Mouse (Mus musculus): Measurements from ENCODE around the gene Arhgap31. TPM values are rescaled to one million over a fixed set of nuclear protein-coding genes. Genes with fewer than 3 reads are reported as not detected.

Arhgap31 gene
- polyA plus RNA-seq, 1 experiment from 2014 or later = 43.1 TPM

DNA sequence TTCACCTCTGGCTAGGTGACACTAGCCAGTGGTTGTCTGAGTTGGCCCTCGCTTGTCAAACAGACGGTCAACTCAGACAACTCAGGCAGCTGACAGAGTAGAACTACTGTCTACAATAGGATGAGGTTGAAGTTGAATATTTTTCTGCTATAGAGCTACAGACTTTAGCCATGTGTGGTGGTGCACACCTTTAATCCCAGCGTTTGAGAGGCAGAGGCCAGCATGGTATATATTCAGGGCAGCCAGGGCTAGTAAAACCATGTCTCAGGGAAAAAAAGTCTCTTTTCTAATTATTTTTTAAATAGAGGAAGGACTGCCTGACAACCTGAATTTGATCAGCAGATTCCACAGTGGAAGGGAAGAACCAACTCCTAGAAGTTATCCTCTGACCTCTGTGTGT lies 10.8 kb downstream of the Arhgap31 start:
- ATAC-seq (ENCODE audit: insufficient number of reproducible peaks, low FRiP score) = no peak
- no peaks in the 10 kb centered on the region for H3K9me3 ChIP-seq (replicated peaks)
- peaks cover 78% of the 10 kb centered on the region for H3K4me1 ChIP-seq (replicated peaks)
- no peak overlapping the region for H3K4me3 ChIP-seq
- H3K36me3 ChIP-seq = peaks cover 15% of the 10 kb centered on the region
- H3K27ac ChIP-seq (ENCODE audit: poor library complexity, severe bottlenecking) = peak overlapping the region; percentile 81
- no peak overlapping the region for H3K9ac ChIP-seq
- H3K27me3 ChIP-seq (replicated peaks) = no peaks in the 10 kb centered on the region
- peak overlapping the region; percentile 43 for H3K4me2 ChIP-seq
- 57% methylated on average over 3 of the region's 3 CpGs for WGBS

DNA sequence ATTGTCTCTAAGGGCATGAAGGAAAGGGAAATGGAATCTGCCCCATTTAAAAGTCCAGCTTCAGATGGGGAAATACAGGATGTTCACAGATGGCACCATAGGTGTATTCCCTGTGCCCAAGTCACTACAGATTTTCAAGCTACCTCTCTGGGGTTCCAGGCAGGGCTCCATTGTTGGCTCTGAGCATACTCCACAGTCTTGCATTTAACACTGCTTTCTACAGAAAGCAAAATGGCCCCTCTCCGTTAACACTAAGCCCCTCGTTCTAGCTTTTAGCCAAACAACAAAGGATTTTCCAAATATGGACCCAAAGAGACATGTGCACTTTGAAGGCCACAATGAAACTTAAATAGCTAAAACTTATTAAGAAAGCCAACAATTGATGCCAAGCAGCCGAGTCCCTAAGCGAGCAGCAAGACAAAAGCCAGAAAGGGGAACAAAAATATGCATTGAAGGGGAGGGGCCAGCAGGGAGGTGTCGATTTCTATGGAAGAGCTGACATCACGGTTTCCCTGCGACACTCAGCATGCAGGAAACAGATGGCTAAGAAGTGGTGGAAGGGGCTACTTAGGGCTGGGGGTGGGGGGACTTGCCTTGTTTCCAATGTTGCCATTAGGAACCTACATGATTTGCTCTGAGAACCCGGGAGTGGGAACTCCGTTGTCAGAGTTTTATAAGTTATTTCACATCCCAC lies 11.4 kb downstream of the Arhgap31 start:
- Histone ChIP-seq H3K9ac (0 out of 2 replicates have a peak overlapping the region, but pooled peaks have one; percentile 7), H3K36me3 (peaks cover 15% of the 10 kb centered on the region), H3K9me3 (replicated peaks) (no peaks in the 10 kb centered on the region), H3K4me3 (no peak overlapping the region), H3K27ac (ENCODE audit: poor library complexity, severe bottlenecking) (peak overlapping the region; percentile 81), H3K27me3 (replicated peaks) (no peaks in the 10 kb centered on the region), H3K4me2 (peak overlapping the region; percentile 43), H3K4me1 (replicated peaks) (peaks cover 71% of the 10 kb centered on the region)
- WGBS = 22% methylated on average over 9 of the region's 9 CpGs
- ATAC-seq (ENCODE audit: insufficient number of reproducible peaks, low FRiP score) = peak; percentile 54; the same call in 1 of the 2 replicates

DNA sequence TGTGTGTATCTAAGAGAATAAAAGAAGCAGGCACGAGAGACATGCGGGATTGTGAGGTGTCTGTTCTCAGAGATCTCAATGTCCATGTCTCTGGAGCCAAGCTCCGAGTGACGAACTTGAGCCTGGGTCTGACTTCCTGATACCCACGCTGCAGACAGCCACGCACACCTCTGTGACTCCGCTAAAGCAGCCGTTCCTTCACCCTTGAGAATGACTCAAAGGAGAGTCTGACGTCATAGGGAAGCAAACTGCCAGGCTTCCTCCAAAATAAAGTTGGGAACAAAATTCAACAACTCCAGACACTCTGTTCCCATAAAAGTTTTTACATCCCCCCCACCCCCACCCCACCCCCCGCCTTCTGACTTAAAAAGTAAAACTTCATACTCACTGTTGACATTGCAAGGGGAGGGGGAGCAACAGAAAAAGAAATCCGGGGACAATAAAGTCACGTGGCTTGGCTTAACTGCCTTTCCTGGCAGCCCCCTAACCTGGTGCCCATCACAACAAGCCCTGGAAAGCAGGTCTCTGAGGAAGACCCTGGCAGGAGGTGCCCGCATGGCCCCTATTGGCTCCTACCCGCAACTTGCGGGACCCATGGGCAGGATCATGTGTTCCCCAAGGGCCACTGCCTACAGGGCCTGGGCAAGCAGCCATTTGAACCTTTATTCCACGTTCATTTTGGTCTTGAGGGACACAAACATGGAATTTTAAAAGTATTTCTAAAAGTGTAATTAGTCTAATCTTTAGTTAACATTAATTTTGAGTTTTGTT lies 12.5 kb downstream of the Arhgap31 start:
- peak overlapping the region; percentile 14 for H3K27ac ChIP-seq (ENCODE audit: poor library complexity, severe bottlenecking)
- H3K4me3 ChIP-seq = no peak overlapping the region
- ATAC-seq (ENCODE audit: insufficient number of reproducible peaks, low FRiP score) = 0 out of 2 replicates have a peak, but pooled peaks have one; percentile 37

DNA sequence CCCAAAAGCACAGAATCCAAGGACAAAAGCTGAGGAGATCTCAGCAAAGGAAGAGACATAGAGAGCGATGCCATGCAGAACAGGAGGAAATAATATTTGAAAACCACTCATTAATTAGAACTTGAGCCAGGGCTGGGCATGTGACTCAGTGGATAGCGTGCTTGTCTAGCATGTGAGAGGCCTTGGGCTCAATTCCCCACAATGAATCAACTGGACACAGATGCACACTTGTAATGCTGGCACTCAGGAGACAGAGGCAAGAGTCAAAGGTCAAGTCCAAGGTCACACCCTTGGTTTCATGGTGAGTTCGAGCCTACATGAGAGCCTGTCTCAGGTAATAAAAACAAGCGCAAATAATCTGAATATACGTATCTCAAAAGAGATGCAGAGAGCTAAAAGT lies 15.5 kb downstream of the Arhgap31 start:
- 81% methylated on average over 5 of the region's 5 CpGs for WGBS
- ATAC-seq (ENCODE audit: insufficient number of reproducible peaks, low FRiP score) = no peak
- Histone ChIP-seq H3K9me3 (replicated peaks) (no peaks in the 10 kb centered on the region), H3K4me2 (no peak overlapping the region), H3K9ac (no peak overlapping the region), H3K4me1 (replicated peaks) (peaks cover 56% of the 10 kb centered on the region), H3K27ac (ENCODE audit: poor library complexity, severe bottlenecking) (no peak overlapping the region), H3K27me3 (replicated peaks) (no peaks in the 10 kb centered on the region), H3K36me3 (peaks cover 33% of the 10 kb centered on the region), H3K4me3 (no peak overlapping the region)

More for the DNA sequence above, 12.5 kb downstream of the Arhgap31 start:
- Histone ChIP-seq H3K4me1 (replicated peaks) (peaks cover 66% of the 10 kb centered on the region), H3K36me3 (peaks cover 15% of the 10 kb centered on the region), H3K9ac (no peak overlapping the region; the same call in 1 of the 2 replicates), H3K9me3 (replicated peaks) (no peaks in the 10 kb centered on the region), H3K4me2 (peak overlapping the region; percentile 16), H3K27me3 (replicated peaks) (no peaks in the 10 kb centered on the region)
- WGBS = 54% methylated on average over 16 of the region's 16 CpGs

DNA sequence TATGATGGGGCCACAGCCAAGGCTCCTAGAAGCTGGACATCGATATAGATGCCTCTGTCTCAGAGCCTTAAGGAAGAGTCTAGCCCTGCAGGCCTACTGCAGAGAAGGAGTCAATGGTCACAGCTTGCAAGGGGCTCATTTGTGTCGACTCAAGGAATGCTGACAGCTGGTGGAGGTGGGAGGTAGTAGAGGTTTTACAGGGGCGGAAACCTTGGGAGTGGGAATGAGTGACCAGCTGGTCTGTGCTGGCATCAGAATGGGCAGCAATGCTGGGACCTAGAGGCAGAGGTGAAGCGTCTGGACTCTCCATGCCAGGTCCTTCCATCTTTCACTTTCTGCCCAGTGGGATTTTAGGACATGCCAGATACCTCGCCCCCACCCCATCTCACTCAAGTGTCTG lies 17.5 kb downstream of the Arhgap31 start:
- ATAC-seq (ENCODE audit: insufficient number of reproducible peaks, low FRiP score) = no peak
- peaks cover 50% of the 10 kb centered on the region for H3K4me1 ChIP-seq (replicated peaks)
- no peaks in the 10 kb centered on the region for H3K9me3 ChIP-seq (replicated peaks)
- no peak overlapping the region for H3K4me3 ChIP-seq
- peaks cover 42% of the 10 kb centered on the region for H3K36me3 ChIP-seq
- H3K4me2 ChIP-seq = no peak overlapping the region
- H3K9ac ChIP-seq = no peak overlapping the region
- no peak overlapping the region for H3K27ac ChIP-seq (ENCODE audit: poor library complexity, severe bottlenecking)
- 80% methylated on average over 5 of the region's 5 CpGs for WGBS
- H3K27me3 ChIP-seq (replicated peaks) = no peaks in the 10 kb centered on the region

DNA sequence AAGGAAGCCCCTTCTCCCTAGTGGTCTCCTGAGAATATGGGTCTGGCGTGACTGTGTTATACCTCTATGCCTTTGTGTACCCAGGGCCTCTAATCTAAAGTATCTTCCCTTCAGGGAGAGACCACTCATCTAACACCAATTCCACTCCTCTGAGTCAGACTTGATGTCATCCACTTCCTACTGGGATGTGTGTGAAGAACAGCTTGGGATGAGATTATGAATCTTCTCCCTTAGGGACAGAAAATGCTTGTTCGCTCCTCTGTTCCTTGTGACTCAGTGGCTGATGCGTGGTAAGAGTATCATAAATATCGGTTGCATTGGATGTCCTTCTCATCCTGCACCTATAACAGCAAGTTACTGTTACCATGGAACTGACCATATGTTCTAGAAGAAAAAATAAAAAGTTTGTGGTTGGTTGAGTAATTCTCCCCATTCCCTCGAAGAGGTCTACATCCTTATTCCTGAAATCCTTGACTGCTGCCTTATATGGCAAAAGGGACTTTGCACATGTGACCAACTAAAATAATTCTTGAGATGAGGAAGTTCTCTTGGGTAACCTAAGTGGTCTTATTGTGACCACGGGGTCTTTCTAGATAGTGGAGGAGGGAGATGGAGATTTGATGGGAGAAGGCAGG lies 18.1 kb downstream of the Arhgap31 start:
- Histone ChIP-seq H3K9ac (no peak overlapping the region), H3K27ac (ENCODE audit: poor library complexity, severe bottlenecking) (no peak overlapping the region), H3K4me1 (replicated peaks) (peaks cover 52% of the 10 kb centered on the region), H3K4me3 (no peak overlapping the region), H3K9me3 (replicated peaks) (no peaks in the 10 kb centered on the region), H3K36me3 (peaks cover 46% of the 10 kb centered on the region), H3K27me3 (replicated peaks) (no peaks in the 10 kb centered on the region), H3K4me2 (no peak overlapping the region)
- WGBS = 77% methylated on average over 6 of the region's 6 CpGs
- ATAC-seq (ENCODE audit: insufficient number of reproducible peaks, low FRiP score) = no peak

DNA sequence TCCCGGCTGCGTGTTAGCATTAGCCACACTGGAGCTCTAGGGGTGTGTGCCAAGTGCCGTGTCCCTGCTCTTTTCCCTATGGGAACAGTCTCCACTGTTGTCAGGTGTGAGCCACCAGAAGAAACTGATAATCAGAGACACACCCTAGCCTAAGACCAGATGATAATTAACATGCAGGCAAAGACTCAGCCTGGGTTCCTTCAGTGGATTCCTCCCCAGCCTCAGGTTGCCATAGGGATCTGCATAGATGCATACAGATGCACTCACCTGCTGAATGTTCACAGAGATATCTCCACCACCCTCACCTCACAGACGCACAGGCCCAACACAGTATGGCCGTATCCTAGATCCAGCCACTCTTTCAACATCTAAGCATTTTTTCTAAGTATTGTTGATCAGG lies 22.6 kb downstream of the Arhgap31 start:
- WGBS = 84% methylated on average over 5 of the region's 5 CpGs
- H3K4me2 ChIP-seq = no peak overlapping the region
- peaks cover 48% of the 10 kb centered on the region for H3K36me3 ChIP-seq
- no peaks in the 10 kb centered on the region for H3K27me3 ChIP-seq (replicated peaks)
- H3K9me3 ChIP-seq (replicated peaks) = no peaks in the 10 kb centered on the region
- no peak overlapping the region for H3K4me3 ChIP-seq
- ATAC-seq (ENCODE audit: insufficient number of reproducible peaks, low FRiP score) = no peak
- H3K9ac ChIP-seq = no peak overlapping the region
- H3K27ac ChIP-seq (ENCODE audit: poor library complexity, severe bottlenecking) = peak overlapping the region; percentile 39; the same call in 1 of the 2 replicates
- peaks cover 64% of the 10 kb centered on the region for H3K4me1 ChIP-seq (replicated peaks)

DNA sequence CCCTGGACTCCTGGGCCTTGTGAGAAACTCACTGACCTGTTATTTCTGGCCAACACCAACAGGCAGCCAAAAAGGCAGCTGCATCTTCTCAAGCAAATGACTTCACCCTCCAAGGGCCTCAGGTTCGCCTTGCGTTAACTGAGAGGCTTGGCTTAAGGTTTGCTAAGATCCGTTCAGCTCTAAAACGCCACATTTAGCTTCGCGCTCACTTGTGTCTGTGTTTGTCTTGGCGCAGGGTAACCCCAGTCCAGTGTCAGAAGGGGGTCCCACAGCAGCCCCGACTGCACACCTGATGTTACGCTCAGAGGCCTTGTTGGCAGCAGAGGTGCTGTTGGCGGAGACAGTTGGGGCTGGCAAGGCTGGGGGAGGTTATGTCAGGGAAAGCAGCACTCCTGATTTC lies 23.3 kb downstream of the Arhgap31 start:
- Histone ChIP-seq H3K9me3 (replicated peaks) (no peaks in the 10 kb centered on the region), H3K36me3 (peaks cover 50% of the 10 kb centered on the region), H3K27ac (ENCODE audit: poor library complexity, severe bottlenecking) (peak overlapping the region; percentile 39), H3K4me2 (0 out of 2 replicates have a peak overlapping the region, but pooled peaks have one; percentile 0), H3K4me1 (replicated peaks) (peaks cover 57% of the 10 kb centered on the region), H3K9ac (no peak overlapping the region; the same call in 1 of the 2 replicates), H3K27me3 (replicated peaks) (no peaks in the 10 kb centered on the region), H3K4me3 (no peak overlapping the region)
- ATAC-seq (ENCODE audit: insufficient number of reproducible peaks, low FRiP score) = 0 out of 2 replicates have a peak, but pooled peaks have one; percentile 7
- WGBS = 63% methylated on average over 10 of the region's 10 CpGs

DNA sequence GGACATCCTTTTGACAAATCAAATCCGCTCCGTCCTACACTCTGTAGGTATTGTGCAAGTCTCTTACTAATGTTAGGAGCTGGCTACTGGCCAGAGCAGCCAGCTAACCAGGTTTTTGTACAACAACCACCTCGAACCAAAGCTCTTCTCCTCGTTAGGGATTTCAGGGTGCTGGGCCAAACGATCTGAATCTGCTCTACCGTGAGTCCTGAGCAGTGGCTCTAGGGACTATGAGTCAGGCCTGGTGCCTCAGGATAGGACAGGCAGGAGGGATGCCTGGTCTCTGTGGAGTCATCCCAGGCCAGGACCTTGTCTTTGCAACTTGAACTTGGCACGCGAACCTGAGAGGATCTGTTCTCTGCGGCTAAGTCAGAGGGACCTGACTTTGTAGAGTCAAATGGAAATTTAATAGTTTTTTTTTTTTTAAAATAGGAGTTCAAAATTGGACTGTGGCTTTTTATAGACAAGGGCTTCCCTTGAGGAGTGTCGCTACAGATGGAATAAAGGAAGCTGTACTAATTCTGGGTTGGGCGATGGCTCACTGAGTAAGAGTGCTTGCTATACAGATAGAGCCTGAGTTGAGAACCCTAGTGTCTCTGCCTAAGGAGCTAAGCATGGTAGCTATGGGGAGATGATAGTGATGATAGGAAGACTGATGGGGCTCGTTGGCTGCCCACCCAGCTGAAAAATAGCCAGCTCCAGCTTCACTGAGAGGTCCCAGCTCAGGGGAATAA lies 24.4 kb downstream of the Arhgap31 start:
- no peaks in the 10 kb centered on the region for H3K9me3 ChIP-seq (replicated peaks)

DNA sequence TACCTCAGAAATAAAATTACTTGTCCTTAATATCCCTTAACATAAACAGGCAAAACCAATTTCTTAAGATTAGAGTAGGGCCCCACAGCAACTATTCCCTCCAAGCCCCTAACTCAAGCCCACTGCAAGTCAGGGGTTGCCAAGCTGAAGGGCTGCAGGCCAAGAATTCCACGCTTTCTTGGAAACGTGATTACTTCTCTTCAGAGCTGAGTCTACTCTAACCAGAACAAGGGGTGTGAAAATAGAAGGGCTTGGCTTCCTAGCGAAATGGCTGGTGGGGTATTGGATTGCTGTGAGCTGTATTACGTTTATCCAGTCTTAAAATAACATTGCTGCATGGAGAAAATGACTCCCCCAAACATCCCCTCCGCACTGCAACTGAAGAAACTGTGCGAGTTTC lies 25.4 kb downstream of the Arhgap31 start:
- H3K9ac ChIP-seq = no peak overlapping the region
- H3K4me2 ChIP-seq = no peak overlapping the region
- WGBS = 38% methylated on average over 6 of the region's 6 CpGs
- H3K9me3 ChIP-seq (replicated peaks) = no peaks in the 10 kb centered on the region
- ATAC-seq (ENCODE audit: insufficient number of reproducible peaks, low FRiP score) = no peak
- H3K36me3 ChIP-seq = peaks cover 40% of the 10 kb centered on the region
- H3K27me3 ChIP-seq (replicated peaks) = no peaks in the 10 kb centered on the region
- H3K4me3 ChIP-seq = no peak overlapping the region
- H3K4me1 ChIP-seq (replicated peaks) = peaks cover 60% of the 10 kb centered on the region
- peak overlapping the region; percentile 55 for H3K27ac ChIP-seq (ENCODE audit: poor library complexity, severe bottlenecking)

More for the DNA sequence above, 24.4 kb downstream of the Arhgap31 start:
- WGBS = 70% methylated on average over 12 of the region's 12 CpGs
- H3K4me3 ChIP-seq = no peak overlapping the region
- no peaks in the 10 kb centered on the region for H3K27me3 ChIP-seq (replicated peaks)
- H3K4me1 ChIP-seq (replicated peaks) = peaks cover 54% of the 10 kb centered on the region
- peaks cover 45% of the 10 kb centered on the region for H3K36me3 ChIP-seq
- H3K27ac ChIP-seq (ENCODE audit: poor library complexity, severe bottlenecking) = peak overlapping the region; percentile 55
- ATAC-seq (ENCODE audit: insufficient number of reproducible peaks, low FRiP score) = no peak
- no peak overlapping the region for H3K9ac ChIP-seq
- no peak overlapping the region for H3K4me2 ChIP-seq
